Mouse (Mus musculus) hematopoietic multipotent progenitor cell, adult 10-12 weeks (in vitro differentiated cells): Measurements from ENCODE around the gene Cr1l. TPM values are rescaled to one million over a fixed set of nuclear protein-coding genes. Genes with fewer than 3 reads are reported as not detected.

Experiments used
- polyA plus RNA-seq: library from polyadenylated mRNA; stranded (reverse); fragments of >175 nt; gene quantifications from 2 replicates; pipeline ENCODE4 v1.2.3, GENCODE M21; 2012; ENCODE audit warnings: low replicate concordance

Cr1l gene
- polyA plus RNA-seq, result 10.0 and 10.5 TPM in 2 replicates

DNA sequence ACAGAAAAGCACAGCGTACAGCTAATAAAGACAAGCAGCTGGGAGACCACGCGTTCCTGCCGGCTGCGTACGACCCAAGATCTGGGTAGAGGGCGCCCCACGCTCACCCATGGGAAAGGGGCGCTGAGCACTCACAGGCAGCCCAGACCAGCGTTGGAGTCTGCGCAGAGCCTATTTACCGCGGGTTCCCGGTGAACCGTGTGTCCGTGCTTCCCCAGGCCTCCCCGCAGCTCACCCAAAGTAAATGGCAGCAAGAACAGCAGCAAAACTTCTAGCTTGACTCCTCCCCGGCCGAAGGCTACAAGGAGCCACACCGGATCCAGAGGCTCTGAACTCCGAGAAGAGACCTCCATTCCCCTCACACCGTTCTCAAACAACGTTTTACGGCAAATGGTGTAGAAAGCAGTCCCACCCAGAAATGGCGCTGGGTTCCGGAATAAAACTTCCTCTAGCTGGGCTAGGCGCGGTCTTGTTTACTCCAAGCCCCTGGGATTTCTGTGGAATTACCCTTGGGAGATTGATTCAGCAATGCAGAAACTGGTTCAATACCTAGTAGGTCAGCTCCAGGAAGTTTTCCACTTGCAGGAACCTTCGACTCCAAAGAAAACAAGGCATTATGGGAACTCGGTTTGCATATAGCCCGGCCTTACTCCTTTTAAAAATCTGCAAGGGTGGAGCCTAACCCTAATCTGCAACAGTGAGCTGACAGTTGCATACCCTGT lies at the start of gene Cr1l:
Gene Cr1l (minus strand): TSS at position 634 of the 722 bp plus-strand sequence.

DNA sequence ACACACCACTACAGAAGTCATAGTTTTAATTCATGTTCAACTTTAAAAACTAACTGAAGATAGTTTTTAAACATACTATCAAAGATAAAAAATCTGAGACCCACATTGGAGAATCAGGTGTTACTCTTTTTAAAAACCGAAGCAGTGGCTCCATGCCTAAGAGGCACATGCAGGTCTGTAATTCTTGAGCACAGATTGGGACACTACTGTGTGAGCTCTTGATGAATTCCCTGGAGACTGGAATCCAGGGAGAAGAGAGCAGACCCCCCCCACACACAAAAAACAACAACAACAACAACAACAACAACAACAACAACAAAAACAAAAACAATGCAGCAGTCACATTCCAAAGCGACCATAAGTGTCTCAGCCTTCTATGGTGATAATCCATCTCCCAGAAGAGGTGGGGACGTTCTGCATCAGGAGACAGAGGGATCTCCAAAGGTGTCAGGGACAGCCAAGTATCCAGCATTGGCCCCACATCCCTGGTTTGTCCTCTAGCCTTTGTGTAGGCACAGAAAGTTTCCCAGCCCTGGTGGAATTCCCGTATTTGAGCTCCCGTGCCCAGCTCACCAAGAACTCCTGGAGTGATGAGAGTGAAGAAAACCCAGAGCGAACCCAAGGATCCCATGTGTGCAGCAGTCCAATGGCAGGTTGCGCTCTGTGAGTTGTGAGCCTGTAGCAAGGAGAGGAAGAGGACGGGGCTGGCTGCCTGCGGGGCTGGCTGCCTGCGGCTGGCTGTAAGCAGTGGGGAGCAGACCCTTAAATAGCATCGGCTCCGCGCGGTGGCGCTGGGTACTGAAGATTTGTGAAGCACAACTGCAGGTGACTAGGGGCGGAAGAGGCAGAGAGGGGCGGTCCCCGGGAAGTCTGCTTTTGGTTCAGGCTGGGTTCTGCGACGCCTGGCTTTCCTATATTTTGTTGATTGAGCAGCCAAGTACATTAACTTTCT lies 44.9 kb upstream of the Cr1l start, which contains the start of gene Cr2:
Gene Cr2 (minus strand): TSS at position 737 of the 952 bp plus-strand sequence.

DNA sequence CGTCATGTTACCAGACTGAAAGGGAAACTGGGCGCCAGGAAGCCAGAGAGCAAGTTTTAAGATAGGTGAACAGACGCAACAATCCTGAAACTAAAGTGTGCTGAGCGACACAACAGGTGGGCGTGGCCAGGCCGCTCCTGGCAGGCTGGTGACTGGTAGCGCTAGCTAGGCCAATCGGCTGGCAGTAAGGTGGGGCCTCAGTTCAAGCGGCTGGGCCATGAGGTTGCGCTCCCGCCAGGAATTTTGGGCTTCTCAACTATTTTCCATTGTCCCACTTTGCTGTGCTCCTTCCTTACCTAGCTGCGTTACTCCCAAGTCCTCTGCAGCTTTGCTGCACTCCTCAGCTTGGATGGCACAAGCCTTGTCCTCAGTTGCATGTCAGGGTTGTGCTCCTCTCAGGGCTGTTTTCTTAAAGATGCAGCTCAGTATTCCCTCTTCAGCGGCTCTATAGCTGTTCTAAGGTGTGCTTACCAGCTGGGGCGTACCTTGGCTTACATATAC lies 39.1 kb downstream of the Cr1l start, which contains the start of gene Cd46:
Gene Cd46 (minus strand): TSS at position 30 of the 501 bp plus-strand sequence.

Other genes with a start within 250 kb of the Cr1l start
- 0.59 and 0.85 TPM in 2 replicates for gene Cd34, start 192.8 kb downstream of the Cr1l start, polyA plus RNA-seq
- gene Cd46, start 39.3 kb downstream of the Cr1l start, polyA plus RNA-seq, result 0.20 and 0.31 TPM in 2 replicates
- 33.3 and 159 TPM in 2 replicates for gene Cr2, start 45.1 kb upstream of the Cr1l start, polyA plus RNA-seq